Mouse (Mus musculus) adrenal gland, postnatal 36 days (tissue): Measurements from ENCODE around the gene Rin2. TPM values are rescaled to one million over a fixed set of nuclear protein-coding genes. Genes with fewer than 3 reads are reported as not detected.
A peak's percentile ranks its signal among the peaks of the same experiment; 100 is the strongest.

Experiments
- DNase-seq, 2 experiments: peaks; one replicate each; pipeline ENCODE4 v3.0.0; 2021; ENCODE audit warnings: mixed read lengths in 1 of 2
- long read RNA-seq, 2 experiments: library from polyadenylated mRNA; stranded (forward); transcript quantifications; one replicate each; pipeline ENCODE4 v2.0.0; 2021; ENCODE audit warnings: borderline sequencing depth in 2 of 2
- total RNA-seq, 2 experiments: library from RNA; stranded (reverse); gene quantifications; 2 replicates each; pipeline ENCODE4 v1.2.3; 2021

The Rin2 gene
- 10 to 100 TPM; 29.3 to 41.4 TPM for total RNA-seq
- long read RNA-seq, experiment 1, partial matches to known transcripts, result 11 of 14 reads
- long read RNA-seq, experiment 1, other reads (novel, unspliced or antisense), result 3 of 14 reads
- long read RNA-seq, experiment 2, partial matches to known transcripts, result 4 of 8 reads
- long read RNA-seq, experiment 2, other reads (novel, unspliced or antisense), result 4 of 8 reads

- DNase-seq, result peak; percentile 80 to 85
These were observed at the start of gene Rin2 for GRCm38 (mm10) chr2:145675142-145675755. Gene Rin2 (plus strand): TSS chr2:145675215.

- DNase-seq, result no peak
These were observed 43.8 kb upstream of the Rin2 start for GRCm38 (mm10) chr2:145631123-145631798.

GRCm38 (mm10) chr2:145631799-145632174 lies 43.2 kb upstream of the Rin2 start:
- no peak for DNase-seq

- DNase-seq, result no peak
These were observed 41.2 kb upstream of the Rin2 start for GRCm38 (mm10) chr2:145633811-145634210.

GRCm38 (mm10) chr2:145640255-145640984 lies 34.6 kb upstream of the Rin2 start:
- no peak for DNase-seq

- no peak for DNase-seq
These were observed 19.5 kb upstream of the Rin2 start for GRCm38 (mm10) chr2:145655373-145655960.

- no peak for DNase-seq
These were observed 18.9 kb upstream of the Rin2 start for GRCm38 (mm10) chr2:145656121-145656520.

- DNase-seq, result no peak
These were observed 18.3 kb upstream of the Rin2 start for GRCm38 (mm10) chr2:145656716-145657115.

GRCm38 (mm10) chr2:145661242-145661641 lies 13.8 kb upstream of the Rin2 start:
- no peak for DNase-seq

- no peak for DNase-seq
These were observed 11.1 kb upstream of the Rin2 start for GRCm38 (mm10) chr2:145663899-145664298.

- no peak for DNase-seq
These were observed 10.7 kb upstream of the Rin2 start for GRCm38 (mm10) chr2:145664311-145664710.

GRCm38 (mm10) chr2:145668135-145668534 lies 6.9 kb upstream of the Rin2 start:
- no peak for DNase-seq

GRCm38 (mm10) chr2:145670131-145670530 lies 4.9 kb upstream of the Rin2 start:
- no peak for DNase-seq

GRCm38 (mm10) chr2:145674496-145675141 lies 396 bp upstream of the Rin2 start:
- DNase-seq, result no peak

GRCm38 (mm10) chr2:145675756-145676543 lies 935 bp downstream of the Rin2 start:
- peak; percentile 47 to 66 for DNase-seq

GRCm38 (mm10) chr2:145676544-145676925 lies 1.5 kb downstream of the Rin2 start:
- DNase-seq, result peak in 1 of 2 experiments; percentile 29

- no peak for DNase-seq
These were observed 1.9 kb downstream of the Rin2 start for GRCm38 (mm10) chr2:145676936-145677335.

- DNase-seq, result no peak
These were observed 5.1 kb downstream of the Rin2 start for GRCm38 (mm10) chr2:145680141-145680540.

GRCm38 (mm10) chr2:145680762-145681161 lies 5.7 kb downstream of the Rin2 start:
- DNase-seq, result no peak

GRCm38 (mm10) chr2:145681626-145682025 lies 6.6 kb downstream of the Rin2 start:
- DNase-seq, result no peak

GRCm38 (mm10) chr2:145682924-145683323 lies 7.9 kb downstream of the Rin2 start:
- no peak for DNase-seq
